Mouse (Mus musculus) heart, postnatal 0 days (tissue): ENCODE results near the gene Cdkn1b.

Experiments used
- CTCF ChIP-seq: IDR thresholded peaks from 2 replicates; pipeline ENCODE4 v1.5.1; 2016; ENCODE audit warnings: antibody characterized with exemption, control low read depth, low read depth
- EP300 ChIP-seq: IDR thresholded peaks from 2 replicates; pipeline ENCODE4 v1.6.1; 2016; ENCODE audit warnings: antibody characterized with exemption, low read depth

DNA sequence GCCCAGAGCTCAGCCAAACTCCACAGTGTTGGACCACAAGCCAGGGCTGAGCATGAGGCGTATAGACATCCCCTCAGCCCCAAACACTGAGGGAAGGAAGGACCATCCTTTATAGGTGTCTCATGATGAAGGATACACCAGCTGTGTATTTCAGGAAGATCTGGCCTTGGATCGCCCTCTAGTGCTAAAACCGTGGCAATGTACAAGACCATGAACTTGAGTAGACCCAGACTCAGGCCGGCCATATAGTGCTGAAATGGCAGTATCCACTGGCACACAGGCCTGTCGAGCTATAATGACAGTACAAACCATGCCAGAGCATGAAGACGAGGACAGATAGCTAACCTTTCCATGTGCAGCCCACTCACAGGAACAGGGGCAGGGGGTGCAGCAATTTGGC, 43.4 kb upstream of the Cdkn1b start:
- TF ChIP-seq EP300 = no peak
- peak; percentile 43 for TF ChIP-seq CTCF
